Mouse (Mus musculus) stomach, postnatal 0 days (tissue): Measurements from ENCODE around the gene Nr4a1. TPM values are rescaled to one million over a fixed set of nuclear protein-coding genes. Genes with fewer than 3 reads are reported as not detected.

ENCODE experiments used
- ATAC-seq: fragments of 200-750 bp; cut with Nextera tagmentation; 2 replicates; pipeline ENCODE4 v1.8.0; 2017; ENCODE audit not compliant: low FRiP score, low TSS enrichment
- DNase-seq: peaks from one replicate; pipeline ENCODE4 v3.0.0-alpha.2; 2016; ENCODE audit warnings: low spot score
- H3K27ac ChIP-seq: fragments of 300-500 bp; sonication (generic); replicated peaks from 2 replicates; pipeline ENCODE4 v1.5.1; 2014; ENCODE audit warnings: mild to moderate bottlenecking, control low read depth
- H3K27me3 ChIP-seq: fragments of 300-500 bp; sonication (generic); 2 replicates; pipeline ENCODE4 v1.6.1; 2014; ENCODE audit warnings: low read length; ENCODE audit not compliant: control insufficient read depth, insufficient read depth
- H3K36me3 ChIP-seq: fragments of 300-500 bp; sonication (generic); 2 replicates; pipeline ENCODE4 v1.6.1; 2014; ENCODE audit warnings: low read length, mixed read lengths; ENCODE audit not compliant: control insufficient read depth, insufficient read depth
- H3K4me1 ChIP-seq: fragments of 300-500 bp; sonication (generic); replicated peaks from 2 replicates; pipeline ENCODE4 v1.6.1; 2014; ENCODE audit warnings: antibody characterized with exemption; ENCODE audit not compliant: control insufficient read depth, insufficient read depth
- H3K4me2 ChIP-seq: fragments of 300-500 bp; sonication (generic); replicated peaks from 2 replicates; pipeline ENCODE4 v1.6.1; 2014; ENCODE audit warnings: low read depth, mild to moderate bottlenecking, control low read depth, moderate library complexity
- H3K4me3 ChIP-seq: fragments of 300-500 bp; sonication (generic); 2 replicates; pipeline ENCODE4 v1.5.1; 2014; ENCODE audit warnings: low read depth, low read length, control low read depth
- H3K9ac ChIP-seq: fragments of 300-500 bp; sonication (generic); 2 replicates; pipeline ENCODE4 v1.6.1; 2014; ENCODE audit warnings: mild to moderate bottlenecking, low read length, control low read depth, mixed read lengths
- H3K9me3 ChIP-seq: fragments of 300-500 bp; sonication (generic); 2 replicates; pipeline ENCODE4 v1.6.1; 2016; ENCODE audit warnings: low read length; ENCODE audit not compliant: control insufficient read depth
- CTCF ChIP-seq: IDR thresholded peaks from 2 replicates; pipeline ENCODE4 v1.5.1; 2016; ENCODE audit warnings: antibody characterized with exemption, low read depth, mild to moderate bottlenecking, moderate library complexity
- EP300 ChIP-seq: optimal IDR thresholded peaks from 2 replicates; pipeline ENCODE3; 2016; ENCODE audit warnings: antibody characterized with exemption
- WGBS: fragments of 180-500 bp; shearing (Covaris S2); extraction: QIAGEN DNeasy Blood & Tissue Kit; methylation state at CpG from one replicate; pipeline ENCODE4 v1.1.7; 2014; 5-methylcytosine and 5-hydroxymethylcytosine counted together
- polyA plus RNA-seq: library from polyadenylated mRNA; unstranded; fragments of >200 nt; fragmentation: Nextera tagmentation; extraction: Ambion mirVana; gene quantifications from 2 replicates; pipeline ENCODE4 v1.2.1, GENCODE M21; 2015

Nr4a1 gene
- polyA plus RNA-seq, 1 experiment from 2014 or later = 9.4 TPM

- no peaks in the 10 kb centered on the region; the same call in none of the 2 replicates for H3K4me1 ChIP-seq
- no peak for DNase-seq
- TF ChIP-seq CTCF (no peak), EP300 (no peak)
- no peaks in the 10 kb centered on the region for H3K27me3 ChIP-seq
- no peak overlapping the region for H3K27ac ChIP-seq
- H3K36me3 ChIP-seq = peaks cover 2% of the 10 kb centered on the region; the same call in 1 of the 2 replicates
- 53% methylated on average over 12 of the region's 12 CpGs for WGBS
- no peak overlapping the region for H3K4me3 ChIP-seq
- H3K9me3 ChIP-seq = no peaks in the 10 kb centered on the region
- H3K9ac ChIP-seq = 0 out of 2 replicates have a peak overlapping the region, but pooled peaks have one; percentile 13
- ATAC-seq = no peak
- H3K4me2 ChIP-seq = no peak overlapping the region
These were observed 25.4 kb downstream of the Nr4a1 start for GRCm38 (mm10) chr15:101279430-101279999.

DNA sequence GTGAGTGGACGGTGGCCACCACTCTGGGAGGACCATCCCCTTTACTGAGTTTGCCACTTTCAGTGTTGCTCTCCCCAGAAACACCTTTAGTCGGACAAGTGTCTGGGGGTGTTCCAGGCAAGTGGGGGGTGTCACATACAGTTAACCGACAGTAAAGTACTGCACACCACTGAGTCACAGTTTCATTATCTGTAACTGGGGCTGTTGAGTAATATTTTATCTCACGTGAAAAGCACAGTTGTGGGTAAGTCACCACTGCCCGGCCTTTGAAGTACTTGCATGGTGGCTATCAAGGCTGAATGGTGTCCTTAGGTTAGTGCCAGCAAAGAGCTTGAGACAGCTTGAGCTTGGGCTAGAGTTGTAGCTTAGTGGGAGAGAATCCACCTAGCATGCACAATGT, 28.4 kb downstream of the Nr4a1 start:
- no peak for ATAC-seq
- Histone ChIP-seq H3K4me2 (no peak overlapping the region), H3K9ac (no peak overlapping the region), H3K9me3 (no peaks in the 10 kb centered on the region), H3K27ac (no peak overlapping the region), H3K27me3 (no peaks in the 10 kb centered on the region), H3K36me3 (no peaks in the 10 kb centered on the region), H3K4me3 (no peak overlapping the region), H3K4me1 (peaks cover 6% of the 10 kb centered on the region)
- no peak for DNase-seq
- WGBS = 74% methylated on average over 5 of the region's 5 CpGs
- TF ChIP-seq CTCF = no peak
- TF ChIP-seq EP300 = no peak

GRCm38 (mm10) chr15:101283183-101283910, 29.3 kb downstream of the Nr4a1 start:
- Histone ChIP-seq H3K4me2 (peak overlapping the region; percentile 97), H3K27ac (no peak overlapping the region; the same call in 1 of the 2 replicates), H3K9ac (peak overlapping the region; percentile 85), H3K36me3 (peaks cover 7% of the 10 kb centered on the region; the same call in 1 of the 2 replicates), H3K9me3 (no peaks in the 10 kb centered on the region), H3K4me1 (peaks cover 6% of the 10 kb centered on the region), H3K4me3 (peak overlapping the region; percentile 81), H3K27me3 (no peaks in the 10 kb centered on the region)
- ATAC-seq (peak; percentile 41; the same call in 1 of the 2 replicates), DNase-seq (no peak)
- no peak for TF ChIP-seq EP300
- peak; percentile 82 for TF ChIP-seq CTCF
- under 1% methylated on average over 26 of the region's 26 CpGs for WGBS

GRCm38 (mm10) chr15:101283911-101284750, 30.1 kb downstream of the Nr4a1 start, which contains the start of gene Atg101:
Gene Atg101, plus strand, starts transcription at chr15:101284272.
- no peaks in the 10 kb centered on the region for H3K9me3 ChIP-seq
- TF ChIP-seq EP300 = peak; percentile 43
- TF ChIP-seq CTCF = peak; percentile 97
- peak; percentile 91 for DNase-seq
- no peaks in the 10 kb centered on the region for H3K27me3 ChIP-seq
- H3K4me2 ChIP-seq = peak within 1 kb of the TSS; percentile 97
- H3K4me1 ChIP-seq = peaks cover 6% of the 10 kb centered on the region; the same call in 1 of the 2 replicates
- H3K36me3 ChIP-seq = peaks cover 7% of the 10 kb centered on the region; the same call in 1 of the 2 replicates
- ATAC-seq = peak; percentile 92
- peak within 1 kb of the TSS; percentile 81 for H3K4me3 ChIP-seq
- peak within 1 kb of the TSS; percentile 85 for H3K9ac ChIP-seq
- peak within 1 kb of the TSS; percentile 89 for H3K27ac ChIP-seq
- WGBS = under 1% methylated on average over 61 of the region's 61 CpGs

DNA sequence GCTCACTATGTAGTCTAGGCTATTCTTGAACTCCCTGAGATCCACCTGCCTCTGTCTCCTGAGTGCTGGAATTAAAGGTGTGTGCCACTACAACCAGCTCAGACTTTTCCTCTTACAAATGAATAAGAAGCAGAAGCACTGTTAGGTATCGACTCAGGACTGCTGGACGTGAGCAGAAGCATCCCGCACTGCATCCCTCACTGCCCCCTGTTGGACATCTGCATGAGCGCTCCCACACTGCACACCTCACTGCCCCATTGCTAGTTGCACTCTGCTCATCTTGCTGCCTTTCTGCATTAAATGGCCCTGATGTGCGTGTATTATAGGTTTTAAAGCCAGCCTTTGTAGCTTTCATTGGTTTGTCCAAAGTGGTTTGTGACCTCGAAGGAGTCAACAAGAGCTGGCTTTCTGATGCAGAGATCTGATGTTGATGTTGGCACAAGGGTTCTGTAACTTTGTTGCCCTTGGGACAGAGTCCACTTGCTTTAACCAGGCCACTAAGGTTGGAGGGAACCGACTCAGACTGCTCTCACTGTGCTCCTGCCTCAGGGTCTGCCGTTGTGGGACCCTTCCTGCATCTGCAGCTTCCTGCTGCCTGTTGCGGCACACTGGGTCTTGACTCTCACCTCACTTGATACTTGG, 32.2 kb downstream of the Nr4a1 start:
- DNase-seq (peak; percentile 61), ATAC-seq (no peak)
- peaks cover 18% of the 10 kb centered on the region for H3K36me3 ChIP-seq
- TF ChIP-seq CTCF (peak; percentile 78), EP300 (no peak)
- WGBS = 66% methylated on average over 9 of the region's 9 CpGs
- H3K9ac ChIP-seq = no peak overlapping the region
- no peak overlapping the region for H3K4me2 ChIP-seq
- no peaks in the 10 kb centered on the region for H3K27me3 ChIP-seq
- no peak overlapping the region for H3K4me3 ChIP-seq
- H3K9me3 ChIP-seq = no peaks in the 10 kb centered on the region
- H3K27ac ChIP-seq = no peak overlapping the region
- peaks cover 6% of the 10 kb centered on the region; the same call in 1 of the 2 replicates for H3K4me1 ChIP-seq
